Mouse (Mus musculus) ES-Bruce4 (cell line): ENCODE measurements around the gene Snapc2.

Experiments
- CTCF ChIP-seq: IDR thresholded peaks from one replicate; pipeline ENCODE4 v1.8.1; 2011; ENCODE audit warnings: low read depth, low read length
- EP300 ChIP-seq: IDR thresholded peaks from 2 replicates; pipeline ENCODE4 v1.6.1; 2011; ENCODE audit warnings: low read depth, low read length; ENCODE audit not compliant: insufficient read depth

- no peak for TF ChIP-seq CTCF
- peak; percentile 52; the same call in 1 of the 2 replicates for TF ChIP-seq EP300
These were observed 3.7 kb upstream of the Snapc2 start for GRCm38 (mm10) chr8:4249213-4249612.
